Mouse (Mus musculus): Measurements from ENCODE around the gene Chst3. TPM values are rescaled to one million over a fixed set of nuclear protein-coding genes. Genes with fewer than 3 reads are reported as not detected.

The Chst3 gene
- 0.62 and 1.0 TPM in 2 replicates for polyA plus RNA-seq (2015; fragmentation: Nextera tagmentation; extraction: Ambion mirVana)

GRCm38 (mm10) chr10:60218591-60219499 is at the start of gene Chst3:
TSS of gene Chst3 (minus strand) at chr10:60219260.
- Histone ChIP-seq H3K27ac (peak within 1 kb of the TSS; percentile 63; the same call in 1 of the 2 replicates), H3K9me3 (replicated peaks) (no peaks in the 10 kb centered on the region), H3K27me3 (peaks cover 66% of the 10 kb centered on the region), H3K36me3 (no peaks in the 10 kb centered on the region), H3K4me2 (peak within 1 kb of the TSS; percentile 95), H3K4me3 (peak within 1 kb of the TSS; percentile 65), H3K4me1 (replicated peaks) (peaks cover 24% of the 10 kb centered on the region), H3K9ac (peak within 1 kb of the TSS; percentile 69)
- WGBS = under 1% methylated on average over 83 of the region's 83 CpGs
- ATAC-seq (replicated peaks; ENCODE audit: insufficient number of reproducible peaks, insufficient read depth, low FRiP score, low read depth) = peak; percentile 60

- ATAC-seq (replicated peaks; ENCODE audit: insufficient number of reproducible peaks, insufficient read depth, low FRiP score, low read depth) = no peak
- Histone ChIP-seq H3K9ac (no peak overlapping the region), H3K4me3 (no peak overlapping the region), H3K27me3 (no peaks in the 10 kb centered on the region), H3K4me2 (no peak overlapping the region), H3K36me3 (no peaks in the 10 kb centered on the region), H3K4me1 (replicated peaks) (peaks cover 31% of the 10 kb centered on the region), H3K9me3 (replicated peaks) (no peaks in the 10 kb centered on the region), H3K27ac (no peak overlapping the region)
- WGBS = 78% methylated on average over 11 of the region's 11 CpGs
Measured at GRCm38 (mm10) chr10:60268738-60269137, 49.7 kb upstream of the Chst3 start.

DNA sequence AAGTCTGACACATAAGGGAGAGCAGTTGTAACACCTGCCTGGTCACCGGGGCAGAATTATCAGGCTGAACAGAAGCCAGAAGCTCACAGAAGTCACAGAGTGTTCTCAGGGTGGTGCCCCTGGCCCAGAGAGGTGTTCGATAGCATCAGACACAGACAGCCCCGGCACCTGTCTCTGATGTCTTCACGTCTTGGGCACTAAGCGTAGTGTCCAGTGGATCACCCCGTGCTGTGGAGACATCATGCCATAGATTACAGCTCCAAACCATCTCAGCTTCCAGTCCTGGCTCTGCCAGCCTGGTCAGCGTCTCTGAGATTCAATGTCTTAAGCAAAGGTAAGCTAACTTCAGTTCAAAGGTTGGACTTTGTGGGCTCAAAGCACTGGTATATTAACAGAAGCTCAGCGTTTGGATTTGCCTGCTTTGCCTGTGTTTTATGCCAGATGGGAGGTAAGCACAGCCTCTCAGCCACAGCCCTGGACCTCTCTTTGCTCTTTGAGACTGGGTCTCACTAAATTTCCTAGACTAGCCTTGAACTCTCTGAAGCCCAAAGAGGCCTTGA is 47.9 kb upstream of the Chst3 start:
- Histone ChIP-seq H3K4me2 (no peak overlapping the region), H3K27me3 (no peaks in the 10 kb centered on the region), H3K9ac (no peak overlapping the region), H3K4me1 (replicated peaks) (peaks cover 30% of the 10 kb centered on the region), H3K9me3 (replicated peaks) (no peaks in the 10 kb centered on the region), H3K27ac (no peak overlapping the region), H3K36me3 (no peaks in the 10 kb centered on the region), H3K4me3 (no peak overlapping the region)
- no peak for ATAC-seq (replicated peaks; ENCODE audit: insufficient number of reproducible peaks, insufficient read depth, low FRiP score, low read depth)
- 82% methylated on average over 8 of the region's 8 CpGs for WGBS

DNA sequence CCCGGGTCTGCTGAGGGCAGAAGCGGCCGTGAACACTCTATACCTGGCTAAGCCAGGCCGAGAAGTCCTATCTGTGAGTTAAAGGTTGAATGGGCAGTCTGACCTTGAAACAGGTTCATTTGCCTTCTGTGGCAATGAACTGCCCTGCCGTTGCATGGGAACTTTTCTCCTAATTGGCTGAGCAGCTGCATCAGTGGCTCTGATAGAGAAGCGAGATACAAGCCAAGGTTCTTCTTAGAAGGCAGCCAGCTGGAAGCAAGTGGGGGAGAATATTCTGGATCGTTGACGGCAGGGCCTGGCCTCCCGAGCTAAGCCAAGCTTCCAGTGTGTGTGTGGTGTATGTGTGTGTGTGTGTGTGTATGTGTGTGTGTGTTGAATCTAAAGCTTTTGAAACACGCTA is 46.2 kb upstream of the Chst3 start:
- H3K27ac ChIP-seq = no peak overlapping the region
- H3K4me1 ChIP-seq (replicated peaks) = peaks cover 32% of the 10 kb centered on the region
- 59% methylated on average over 10 of the region's 10 CpGs for WGBS
- no peak for ATAC-seq (replicated peaks; ENCODE audit: insufficient number of reproducible peaks, insufficient read depth, low FRiP score, low read depth)
- H3K4me3 ChIP-seq = no peak overlapping the region
- H3K4me2 ChIP-seq = no peak overlapping the region
- H3K9me3 ChIP-seq (replicated peaks) = no peaks in the 10 kb centered on the region
- H3K9ac ChIP-seq = no peak overlapping the region
- no peaks in the 10 kb centered on the region for H3K27me3 ChIP-seq
- H3K36me3 ChIP-seq = no peaks in the 10 kb centered on the region

GRCm38 (mm10) chr10:60263351-60263750 is 44.3 kb upstream of the Chst3 start:
- Histone ChIP-seq H3K27ac (no peak overlapping the region), H3K36me3 (no peaks in the 10 kb centered on the region), H3K9me3 (replicated peaks) (no peaks in the 10 kb centered on the region), H3K4me1 (replicated peaks) (peaks cover 26% of the 10 kb centered on the region), H3K4me3 (no peak overlapping the region), H3K4me2 (no peak overlapping the region), H3K27me3 (no peaks in the 10 kb centered on the region), H3K9ac (no peak overlapping the region)
- ATAC-seq (replicated peaks; ENCODE audit: insufficient number of reproducible peaks, insufficient read depth, low FRiP score, low read depth) = no peak
- 84% methylated on average over 7 of the region's 7 CpGs for WGBS

- no peaks in the 10 kb centered on the region for H3K36me3 ChIP-seq
- no peak overlapping the region for H3K9ac ChIP-seq
- peak; percentile 83 for ATAC-seq (replicated peaks; ENCODE audit: insufficient number of reproducible peaks, insufficient read depth, low FRiP score, low read depth)
- no peak overlapping the region for H3K4me2 ChIP-seq
- H3K27ac ChIP-seq = peak overlapping the region; percentile 77
- peaks cover 26% of the 10 kb centered on the region for H3K4me1 ChIP-seq (replicated peaks)
- H3K9me3 ChIP-seq (replicated peaks) = no peaks in the 10 kb centered on the region
- WGBS = 18% methylated on average over 3 of the region's 3 CpGs
- H3K27me3 ChIP-seq = no peaks in the 10 kb centered on the region
- H3K4me3 ChIP-seq = no peak overlapping the region
Measured at GRCm38 (mm10) chr10:60262386-60262785, 43.3 kb upstream of the Chst3 start.

GRCm38 (mm10) chr10:60261530-60261929 is 42.5 kb upstream of the Chst3 start:
- no peak overlapping the region for H3K9ac ChIP-seq
- H3K36me3 ChIP-seq = no peaks in the 10 kb centered on the region
- no peak overlapping the region for H3K4me2 ChIP-seq
- 47% methylated on average over 5 of the region's 5 CpGs for WGBS
- H3K4me1 ChIP-seq (replicated peaks) = peaks cover 26% of the 10 kb centered on the region
- H3K4me3 ChIP-seq = no peak overlapping the region
- H3K27me3 ChIP-seq = no peaks in the 10 kb centered on the region
- H3K27ac ChIP-seq = no peak overlapping the region
- H3K9me3 ChIP-seq (replicated peaks) = no peaks in the 10 kb centered on the region
- ATAC-seq (replicated peaks; ENCODE audit: insufficient number of reproducible peaks, insufficient read depth, low FRiP score, low read depth) = no peak

DNA sequence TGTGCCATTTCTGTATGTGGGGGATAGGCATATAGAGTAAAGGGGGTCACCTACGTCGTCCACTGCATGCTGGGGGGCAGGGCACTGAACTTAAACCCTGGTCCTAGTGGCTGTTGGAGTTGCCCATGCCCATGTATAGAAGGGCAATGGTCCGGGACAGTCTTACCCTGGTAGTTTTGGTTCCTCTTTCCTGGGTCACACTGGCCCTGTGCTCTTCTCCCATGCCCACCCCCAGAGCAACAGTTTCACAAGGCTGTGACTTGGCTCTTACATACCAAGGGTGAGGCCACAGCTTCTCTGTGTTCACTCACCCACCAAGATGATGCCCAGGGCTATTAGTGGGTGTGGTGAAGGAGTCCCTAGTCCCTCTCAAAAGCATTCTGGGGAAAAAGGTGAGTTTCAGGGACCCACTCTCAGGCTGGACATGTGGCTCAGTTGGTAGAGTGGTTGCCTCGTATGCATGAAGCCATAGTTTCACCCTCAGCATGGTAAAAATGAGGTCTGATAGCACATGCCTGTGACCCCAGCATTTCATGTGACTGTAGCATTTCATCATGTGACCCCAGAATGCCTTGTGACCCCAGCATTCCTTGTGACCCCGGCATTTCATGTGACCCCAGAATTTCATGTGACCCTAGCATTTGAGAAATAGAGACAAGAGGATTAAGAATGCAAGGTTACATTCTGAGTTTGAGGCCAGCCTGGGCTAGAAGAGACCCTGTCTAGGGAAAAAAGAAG is 41.7 kb upstream of the Chst3 start:
- Histone ChIP-seq H3K4me3 (no peak overlapping the region), H3K4me1 (replicated peaks) (peaks cover 28% of the 10 kb centered on the region), H3K36me3 (no peaks in the 10 kb centered on the region), H3K27ac (no peak overlapping the region), H3K9me3 (replicated peaks) (no peaks in the 10 kb centered on the region), H3K9ac (no peak overlapping the region), H3K4me2 (no peak overlapping the region), H3K27me3 (no peaks in the 10 kb centered on the region)
- ATAC-seq (replicated peaks; ENCODE audit: insufficient number of reproducible peaks, insufficient read depth, low FRiP score, low read depth) = no peak
- 86% methylated on average over 5 of the region's 5 CpGs for WGBS

GRCm38 (mm10) chr10:60257261-60257825 is 38.3 kb upstream of the Chst3 start:
- no peaks in the 10 kb centered on the region for H3K9me3 ChIP-seq (replicated peaks)
- no peak overlapping the region for H3K4me3 ChIP-seq
- no peak overlapping the region for H3K9ac ChIP-seq
- no peaks in the 10 kb centered on the region for H3K27me3 ChIP-seq
- no peak overlapping the region for H3K4me2 ChIP-seq
- no peaks in the 10 kb centered on the region for H3K36me3 ChIP-seq
- ATAC-seq (replicated peaks; ENCODE audit: insufficient number of reproducible peaks, insufficient read depth, low FRiP score, low read depth) = no peak
- peaks cover 15% of the 10 kb centered on the region for H3K4me1 ChIP-seq (replicated peaks)
- no peak overlapping the region for H3K27ac ChIP-seq
- 69% methylated on average over 16 of the region's 16 CpGs for WGBS

- no peak for ATAC-seq (replicated peaks; ENCODE audit: insufficient number of reproducible peaks, insufficient read depth, low FRiP score, low read depth)
Measured at GRCm38 (mm10) chr10:60256088-60256487, 37.0 kb upstream of the Chst3 start.

DNA sequence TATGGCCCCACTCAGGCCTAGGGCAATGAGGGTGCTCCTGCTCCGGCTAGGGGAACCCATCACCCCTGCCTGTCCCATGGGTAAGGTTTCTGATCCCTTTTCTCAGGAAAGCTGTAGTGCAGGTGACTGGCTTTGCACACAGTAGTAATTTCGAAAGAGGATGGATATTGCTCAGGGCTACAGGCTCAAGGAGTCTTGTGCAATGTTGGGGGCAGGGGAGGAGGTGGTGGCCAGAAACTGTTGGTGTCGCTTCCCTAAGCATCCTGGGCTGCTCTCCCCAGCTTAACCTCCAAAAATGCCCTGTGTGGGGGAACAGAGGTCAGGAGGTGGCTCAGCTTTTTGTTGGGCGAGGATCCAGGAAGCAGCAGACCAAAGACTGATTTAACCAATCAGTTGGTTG is 33.5 kb upstream of the Chst3 start:
- H3K9ac ChIP-seq = no peak overlapping the region
- H3K27ac ChIP-seq = no peak overlapping the region
- ATAC-seq (replicated peaks; ENCODE audit: insufficient number of reproducible peaks, insufficient read depth, low FRiP score, low read depth) = no peak
- no peaks in the 10 kb centered on the region for H3K9me3 ChIP-seq (replicated peaks)
- 0 out of 2 replicates have a peak, but pooled peaks cover 2% of the 10 kb centered on the region for H3K4me1 ChIP-seq (replicated peaks)
- no peak overlapping the region for H3K4me3 ChIP-seq
- H3K27me3 ChIP-seq = no peaks in the 10 kb centered on the region
- H3K4me2 ChIP-seq = no peak overlapping the region
- no peaks in the 10 kb centered on the region for H3K36me3 ChIP-seq
- 87% methylated on average over 4 of the region's 4 CpGs for WGBS

More at GRCm38 (mm10) chr10:60256088-60256487, 37.0 kb upstream of the Chst3 start:
- Histone ChIP-seq H3K4me1 (replicated peaks) (peaks cover 7% of the 10 kb centered on the region), H3K4me2 (no peak overlapping the region), H3K27me3 (no peaks in the 10 kb centered on the region), H3K4me3 (no peak overlapping the region), H3K9me3 (replicated peaks) (no peaks in the 10 kb centered on the region), H3K9ac (no peak overlapping the region), H3K36me3 (no peaks in the 10 kb centered on the region), H3K27ac (no peak overlapping the region)
- WGBS = 61% methylated on average over 6 of the region's 6 CpGs

Data from heart, embryonic 15.5 days (tissue).